Comparison of ENCODE assay signal across 27 mouse cellular contexts in the genomic region with DNA sequence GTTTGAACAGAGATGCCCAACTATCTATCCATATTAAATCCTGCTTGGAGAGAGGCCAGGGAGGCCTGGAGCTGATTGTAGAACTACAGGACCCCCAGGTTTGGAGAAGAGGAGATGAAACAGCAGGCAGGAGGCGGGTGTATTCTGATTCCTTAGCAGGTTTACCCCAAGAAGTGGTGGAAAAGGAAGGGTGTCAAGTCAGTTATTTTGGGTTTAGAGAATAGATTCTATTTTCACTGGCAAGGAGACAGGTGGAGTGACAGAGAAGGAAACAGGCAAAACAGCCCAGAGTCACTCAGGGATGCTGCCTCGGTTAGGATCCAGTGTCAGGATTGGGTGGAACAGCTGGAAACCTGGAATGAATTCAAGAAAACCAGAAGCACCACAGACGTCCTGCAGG.
"Had no signal": no experiment of that assay in that cellular context is flagged by ENCODE, and none has a peak within 500 bp of the region (broad histone marks: within the 10 kb centered on the region; RNA-seq: fewer than 3 reads in every experiment).

No protein-coding gene starts in this region.

- H3K4me2 ChIP-seq: heart, embryonic 11.5 days; heart, embryonic 13.5 days; heart, embryonic 15.5 days; hindbrain, embryonic 12.5 days; hindbrain, embryonic 14.5 days; intestine, embryonic 15.5 days; limb, embryonic 13.5 days; limb, embryonic 15.5 days; liver, embryonic 12.5 days had no signal

- H3K27ac ChIP-seq: gastrocnemius, adult 2 months; heart, adult 2 months; heart, embryonic 13.5 days; heart, embryonic 15.5 days; hindbrain, embryonic 12.5 days; intestine, embryonic 15.5 days; limb, embryonic 13.5 days; limb, embryonic 15.5 days; liver, embryonic 12.5 days; liver, embryonic 14.5 days had no signal

- H3K4me1 ChIP-seq: heart, embryonic 13.5 days; heart, embryonic 15.5 days; intestine, embryonic 15.5 days; limb, embryonic 13.5 days; limb, embryonic 15.5 days; liver, embryonic 12.5 days had no signal

- H3K4me3 ChIP-seq: gastrocnemius, adult 2 months; heart, adult 2 months; heart, embryonic 13.5 days; heart, embryonic 15.5 days; hindbrain, embryonic 10.5 days; hindbrain, embryonic 12.5 days; intestine, embryonic 15.5 days; limb, embryonic 13.5 days; limb, embryonic 15.5 days; liver, embryonic 12.5 days had no signal

- ATAC-seq: hindbrain, embryonic 16.5 days; inflammation-experienced regulatory T-cells, adult 6 months; intestine, embryonic 15.5 days; intestine, postnatal 0 days; liver, embryonic 12.5 days had no signal

- DNase-seq: gastrocnemius, adult 2 months; gastrocnemius, postnatal 10 days; gastrocnemius, postnatal 25 days; heart, adult 2 months; heart, postnatal 4 days; kidney, adult 18-20 months; kidney, adult 8-10 months; kidney, postnatal 10 days; kidney, postnatal 25 days; kidney, postnatal 4 days; layer of hippocampus, adult 9-11 months; layer of hippocampus, postnatal 36 days; left cerebral cortex, postnatal 4 days had no signal

- H3K36me3 ChIP-seq: heart, embryonic 13.5 days; heart, embryonic 15.5 days; intestine, embryonic 15.5 days; limb, embryonic 13.5 days; limb, embryonic 15.5 days; liver, embryonic 12.5 days had no signal

- H3K27me3 ChIP-seq: heart, embryonic 13.5 days; heart, embryonic 15.5 days; hindbrain, embryonic 12.5 days; intestine, embryonic 15.5 days; limb, embryonic 13.5 days; limb, embryonic 15.5 days; liver, embryonic 12.5 days had no signal

- H3K9ac ChIP-seq: heart, embryonic 13.5 days; heart, embryonic 15.5 days; hindbrain, embryonic 12.5 days; hindbrain, embryonic 14.5 days; intestine, embryonic 15.5 days; limb, embryonic 13.5 days; limb, embryonic 15.5 days; liver, embryonic 12.5 days; liver, embryonic 14.5 days had no signal

- H3K9me3 ChIP-seq: heart, embryonic 13.5 days; heart, embryonic 15.5 days; hindbrain, embryonic 10.5 days; hindbrain, embryonic 12.5 days; intestine, embryonic 15.5 days; limb, embryonic 13.5 days; limb, embryonic 15.5 days; liver, embryonic 12.5 days had no signal
